Mouse (Mus musculus): ENCODE measurements around the gene Serinc2.

- TF ChIP-seq EP300 (IDR thresholded peaks at IDR 0.05; ENCODE audit: insufficient read depth, low read depth, low read length) = no peak
- TF ChIP-seq POLR2A (IDR thresholded peaks at IDR 0.05; ENCODE audit: insufficient read depth, low read depth, low read length) = peak; percentile 27; the same call in 1 of the 2 replicates
Measured at GRCm38 (mm10) chr4:130313552-130313951, 34.5 kb upstream of the Serinc2 start.

All from heart, adult 2 months (tissue).